Mouse (Mus musculus) lung, postnatal 14 days (tissue): ENCODE results near the gene Sox5.
A peak's percentile ranks its signal among the peaks of the same experiment; 100 is the strongest.

Experiments used
- DNase-seq: peaks from one replicate; pipeline ENCODE4 v3.0.0; 2021

Sox5 gene

GRCm38 (mm10) chr6:144648896-144649295 is 132.9 kb downstream of the Sox5 start:
- no peak for DNase-seq

GRCm38 (mm10) chr6:144648124-144648591 is 133.6 kb downstream of the Sox5 start:
- DNase-seq = no peak

GRCm38 (mm10) chr6:144646331-144646730 is 135.4 kb downstream of the Sox5 start:
- DNase-seq = no peak

GRCm38 (mm10) chr6:144645796-144646195 is 136.0 kb downstream of the Sox5 start:
- no peak for DNase-seq

GRCm38 (mm10) chr6:144644711-144645110 is 137.1 kb downstream of the Sox5 start:
- DNase-seq = peak; percentile 78

GRCm38 (mm10) chr6:144643601-144644000 is 138.2 kb downstream of the Sox5 start:
- DNase-seq = no peak

GRCm38 (mm10) chr6:144641888-144642287 is 139.9 kb downstream of the Sox5 start:
- no peak for DNase-seq

GRCm38 (mm10) chr6:144640591-144640990 is 141.2 kb downstream of the Sox5 start:
- no peak for DNase-seq

- no peak for DNase-seq
These were observed 143.2 kb downstream of the Sox5 start for GRCm38 (mm10) chr6:144638547-144638946.

- no peak for DNase-seq
These were observed 154.2 kb downstream of the Sox5 start for GRCm38 (mm10) chr6:144627539-144628115.

GRCm38 (mm10) chr6:144621089-144621769 is 160.5 kb downstream of the Sox5 start:
- DNase-seq = peak; percentile 76

- no peak for DNase-seq
These were observed 170.4 kb downstream of the Sox5 start for GRCm38 (mm10) chr6:144611383-144611791.

GRCm38 (mm10) chr6:144610878-144611277 is 170.9 kb downstream of the Sox5 start:
- DNase-seq = no peak

- no peak for DNase-seq
These were observed 178.9 kb downstream of the Sox5 start for GRCm38 (mm10) chr6:144602883-144603282.

- DNase-seq = no peak
These were observed 181.4 kb downstream of the Sox5 start for GRCm38 (mm10) chr6:144600351-144600750.

- DNase-seq = no peak
These were observed 183.3 kb downstream of the Sox5 start for GRCm38 (mm10) chr6:144598324-144598973.

GRCm38 (mm10) chr6:144596536-144597210 is 185.1 kb downstream of the Sox5 start:
- no peak for DNase-seq

- no peak for DNase-seq
These were observed 196.9 kb downstream of the Sox5 start for GRCm38 (mm10) chr6:144584854-144585253.

GRCm38 (mm10) chr6:144584074-144584840 is 197.5 kb downstream of the Sox5 start:
- no peak for DNase-seq

- no peak for DNase-seq
These were observed 202.5 kb downstream of the Sox5 start for GRCm38 (mm10) chr6:144579301-144579700.

GRCm38 (mm10) chr6:144570850-144571249 is 210.9 kb downstream of the Sox5 start:
- no peak for DNase-seq

- no peak for DNase-seq
These were observed 215.9 kb downstream of the Sox5 start for GRCm38 (mm10) chr6:144565827-144566226.

GRCm38 (mm10) chr6:144561718-144562117 is 220.1 kb downstream of the Sox5 start:
- no peak for DNase-seq
